Mouse (Mus musculus): ENCODE measurements around the gene Fpr3. TPM values are rescaled to one million over a fixed set of nuclear protein-coding genes. Genes with fewer than 3 reads are reported as not detected.

The Fpr3 gene
- polyA plus RNA-seq, 1 experiment from 2014 or later: not detected

GRCm38 (mm10) chr17:17870892-17871550 is 16.6 kb upstream of the Fpr3 start:
- Histone ChIP-seq H3K27me3 (ENCODE audit: control insufficient read depth, insufficient read depth, low read length) (no peaks in the 10 kb centered on the region), H3K9me3 (ENCODE audit: control insufficient read depth, low read length) (no peaks in the 10 kb centered on the region; the same call in 1 of the 2 replicates), H3K4me3 (ENCODE audit: low read depth, low read length) (no peak overlapping the region), H3K36me3 (ENCODE audit: control insufficient read depth, insufficient read depth, low read length) (no peaks in the 10 kb centered on the region), H3K27ac (ENCODE audit: low read depth, low read length) (no peak overlapping the region), H3K4me1 (replicated peaks; ENCODE audit: control insufficient read depth, insufficient read depth, low read length) (no peaks in the 10 kb centered on the region), H3K9ac (ENCODE audit: low read length) (no peak overlapping the region), H3K4me2 (ENCODE audit: low read depth, low read length, severe bottlenecking) (no peak overlapping the region)
- ATAC-seq (replicated peaks; ENCODE audit: low FRiP score): no peak
- DNase-seq (ENCODE audit: low spot score): no peak
- 83% methylated on average over 2 of the region's 2 CpGs for WGBS

- H3K27me3 ChIP-seq (ENCODE audit: control insufficient read depth, insufficient read depth, low read length): no peaks in the 10 kb centered on the region
- H3K4me1 ChIP-seq (replicated peaks; ENCODE audit: control insufficient read depth, insufficient read depth, low read length): no peaks in the 10 kb centered on the region
- no peaks in the 10 kb centered on the region for H3K36me3 ChIP-seq (ENCODE audit: control insufficient read depth, insufficient read depth, low read length)
- H3K4me3 ChIP-seq (ENCODE audit: low read depth, low read length): no peak overlapping the region
- WGBS: 86% methylated on average over 2 of the region's 2 CpGs
- no peak overlapping the region for H3K27ac ChIP-seq (ENCODE audit: low read depth, low read length)
- no peak for DNase-seq (ENCODE audit: low spot score)
- no peak for ATAC-seq (replicated peaks; ENCODE audit: low FRiP score)
- no peak overlapping the region for H3K4me2 ChIP-seq (ENCODE audit: low read depth, low read length, severe bottlenecking)
- no peak overlapping the region for H3K9ac ChIP-seq (ENCODE audit: low read length)
- H3K9me3 ChIP-seq (ENCODE audit: control insufficient read depth, low read length): no peaks in the 10 kb centered on the region; the same call in 1 of the 2 replicates
Observed at GRCm38 (mm10) chr17:17871697-17872096, 16.0 kb upstream of the Fpr3 start.

- H3K9ac ChIP-seq (ENCODE audit: low read length): no peak overlapping the region
- ATAC-seq (replicated peaks; ENCODE audit: low FRiP score): no peak
- H3K36me3 ChIP-seq (ENCODE audit: control insufficient read depth, insufficient read depth, low read length): no peaks in the 10 kb centered on the region
- H3K4me2 ChIP-seq (ENCODE audit: low read depth, low read length, severe bottlenecking): no peak overlapping the region
- no peaks in the 10 kb centered on the region for H3K27me3 ChIP-seq (ENCODE audit: control insufficient read depth, insufficient read depth, low read length)
- no peaks in the 10 kb centered on the region for H3K4me1 ChIP-seq (replicated peaks; ENCODE audit: control insufficient read depth, insufficient read depth, low read length)
- no peak overlapping the region for H3K27ac ChIP-seq (ENCODE audit: low read depth, low read length)
- H3K9me3 ChIP-seq (ENCODE audit: control insufficient read depth, low read length): no peaks in the 10 kb centered on the region
- no peak for DNase-seq (ENCODE audit: low spot score)
- no peak overlapping the region for H3K4me3 ChIP-seq (ENCODE audit: low read depth, low read length)
- 86% methylated on average over 1 of the region's 1 CpGs for WGBS
Observed at GRCm38 (mm10) chr17:17879347-17879746, 8.3 kb upstream of the Fpr3 start.

GRCm38 (mm10) chr17:17882672-17883071 is 5.0 kb upstream of the Fpr3 start:
- no peaks in the 10 kb centered on the region for H3K4me1 ChIP-seq (replicated peaks; ENCODE audit: control insufficient read depth, insufficient read depth, low read length)
- H3K9ac ChIP-seq (ENCODE audit: low read length): no peak overlapping the region
- ATAC-seq (replicated peaks; ENCODE audit: low FRiP score) (no peak), DNase-seq (ENCODE audit: low spot score) (no peak)
- H3K36me3 ChIP-seq (ENCODE audit: control insufficient read depth, insufficient read depth, low read length): no peaks in the 10 kb centered on the region
- H3K4me3 ChIP-seq (ENCODE audit: low read depth, low read length): no peak overlapping the region
- no peak overlapping the region for H3K4me2 ChIP-seq (ENCODE audit: low read depth, low read length, severe bottlenecking)
- H3K9me3 ChIP-seq (ENCODE audit: control insufficient read depth, low read length): no peaks in the 10 kb centered on the region
- 88% methylated on average over 3 of the region's 3 CpGs for WGBS
- H3K27ac ChIP-seq (ENCODE audit: low read depth, low read length): no peak overlapping the region
- H3K27me3 ChIP-seq (ENCODE audit: control insufficient read depth, insufficient read depth, low read length): no peaks in the 10 kb centered on the region

- Histone ChIP-seq H3K36me3 (ENCODE audit: control insufficient read depth, insufficient read depth, low read length) (no peaks in the 10 kb centered on the region), H3K9ac (ENCODE audit: low read length) (no peak within 1 kb of the TSS), H3K4me1 (replicated peaks; ENCODE audit: control insufficient read depth, insufficient read depth, low read length) (no peaks in the 10 kb centered on the region), H3K27me3 (ENCODE audit: control insufficient read depth, insufficient read depth, low read length) (no peaks in the 10 kb centered on the region), H3K27ac (ENCODE audit: low read depth, low read length) (no peak within 1 kb of the TSS), H3K4me2 (ENCODE audit: low read depth, low read length, severe bottlenecking) (no peak within 1 kb of the TSS), H3K4me3 (ENCODE audit: low read depth, low read length) (no peak within 1 kb of the TSS), H3K9me3 (ENCODE audit: control insufficient read depth, low read length) (no peaks in the 10 kb centered on the region)
- ATAC-seq (replicated peaks; ENCODE audit: low FRiP score) (no peak), DNase-seq (ENCODE audit: low spot score) (no peak)
- 63% methylated on average over 1 of the region's 1 CpGs for WGBS
Observed at GRCm38 (mm10) chr17:17883840-17884239, 3.8 kb upstream of the Fpr3 start, which contains the start of gene Fpr1. Gene Fpr1, minus strand, starts transcription at chr17:17883940.

- 86% methylated on average over 2 of the region's 2 CpGs for WGBS
- no peak overlapping the region for H3K27ac ChIP-seq (ENCODE audit: low read depth, low read length)
- ATAC-seq (replicated peaks; ENCODE audit: low FRiP score) (no peak), DNase-seq (ENCODE audit: low spot score) (no peak)
- H3K4me2 ChIP-seq (ENCODE audit: low read depth, low read length, severe bottlenecking): no peak overlapping the region
- H3K9me3 ChIP-seq (ENCODE audit: control insufficient read depth, low read length): no peaks in the 10 kb centered on the region
- no peak overlapping the region for H3K4me3 ChIP-seq (ENCODE audit: low read depth, low read length)
- H3K27me3 ChIP-seq (ENCODE audit: control insufficient read depth, insufficient read depth, low read length): no peaks in the 10 kb centered on the region
- H3K4me1 ChIP-seq (replicated peaks; ENCODE audit: control insufficient read depth, insufficient read depth, low read length): no peaks in the 10 kb centered on the region
- no peak overlapping the region for H3K9ac ChIP-seq (ENCODE audit: low read length)
- H3K36me3 ChIP-seq (ENCODE audit: control insufficient read depth, insufficient read depth, low read length): no peaks in the 10 kb centered on the region
Observed at GRCm38 (mm10) chr17:17889732-17890425, 2.2 kb downstream of the Fpr3 start.

GRCm38 (mm10) chr17:17896039-17896438 is 8.4 kb downstream of the Fpr3 start:
- Histone ChIP-seq H3K9ac (ENCODE audit: low read length) (no peak overlapping the region), H3K27me3 (ENCODE audit: control insufficient read depth, insufficient read depth, low read length) (no peaks in the 10 kb centered on the region), H3K36me3 (ENCODE audit: control insufficient read depth, insufficient read depth, low read length) (no peaks in the 10 kb centered on the region), H3K27ac (ENCODE audit: low read depth, low read length) (no peak overlapping the region), H3K4me3 (ENCODE audit: low read depth, low read length) (no peak overlapping the region), H3K4me2 (ENCODE audit: low read depth, low read length, severe bottlenecking) (no peak overlapping the region), H3K4me1 (replicated peaks; ENCODE audit: control insufficient read depth, insufficient read depth, low read length) (no peaks in the 10 kb centered on the region), H3K9me3 (ENCODE audit: control insufficient read depth, low read length) (no peaks in the 10 kb centered on the region)
- no peak for DNase-seq (ENCODE audit: low spot score)
- ATAC-seq (replicated peaks; ENCODE audit: low FRiP score): no peak
- WGBS: 2% methylated on average over 4 of the region's 4 CpGs

GRCm38 (mm10) chr17:17899268-17899667 is 11.6 kb downstream of the Fpr3 start:
- Histone ChIP-seq H3K4me2 (ENCODE audit: low read depth, low read length, severe bottlenecking) (no peak overlapping the region), H3K27ac (ENCODE audit: low read depth, low read length) (no peak overlapping the region), H3K9me3 (ENCODE audit: control insufficient read depth, low read length) (no peaks in the 10 kb centered on the region), H3K36me3 (ENCODE audit: control insufficient read depth, insufficient read depth, low read length) (no peaks in the 10 kb centered on the region), H3K27me3 (ENCODE audit: control insufficient read depth, insufficient read depth, low read length) (no peaks in the 10 kb centered on the region), H3K4me3 (ENCODE audit: low read depth, low read length) (no peak overlapping the region), H3K9ac (ENCODE audit: low read length) (no peak overlapping the region), H3K4me1 (replicated peaks; ENCODE audit: control insufficient read depth, insufficient read depth, low read length) (no peaks in the 10 kb centered on the region)
- WGBS: 92% methylated on average over 2 of the region's 2 CpGs
- ATAC-seq (replicated peaks; ENCODE audit: low FRiP score) (no peak), DNase-seq (ENCODE audit: low spot score) (no peak)

- no peaks in the 10 kb centered on the region for H3K9me3 ChIP-seq (ENCODE audit: control insufficient read depth, low read length)
- no peak overlapping the region for H3K4me2 ChIP-seq (ENCODE audit: low read depth, low read length, severe bottlenecking)
- H3K36me3 ChIP-seq (ENCODE audit: control insufficient read depth, insufficient read depth, low read length): no peaks in the 10 kb centered on the region
- no peak overlapping the region for H3K4me3 ChIP-seq (ENCODE audit: low read depth, low read length)
- no peak for ATAC-seq (replicated peaks; ENCODE audit: low FRiP score)
- H3K9ac ChIP-seq (ENCODE audit: low read length): no peak overlapping the region
- 85% methylated on average over 1 of the region's 1 CpGs for WGBS
- no peaks in the 10 kb centered on the region for H3K4me1 ChIP-seq (replicated peaks; ENCODE audit: control insufficient read depth, insufficient read depth, low read length)
- H3K27me3 ChIP-seq (ENCODE audit: control insufficient read depth, insufficient read depth, low read length): no peaks in the 10 kb centered on the region
- no peak overlapping the region for H3K27ac ChIP-seq (ENCODE audit: low read depth, low read length)
- DNase-seq (ENCODE audit: low spot score): no peak
Observed at GRCm38 (mm10) chr17:17900768-17901167, 13.1 kb downstream of the Fpr3 start.

Data from forebrain, embryonic 11.5 days (tissue).